Mouse (Mus musculus) natural killer cell, adult 2 months (primary cell): Measurements from ENCODE around the gene Mtg1.

Experiments
- DNase-seq, 2 experiments: peaks; one replicate each; pipeline ENCODE4 v3.0.0; 2022; ENCODE audit warnings: low spot score in 2 of 2

Mtg1 gene

DNA sequence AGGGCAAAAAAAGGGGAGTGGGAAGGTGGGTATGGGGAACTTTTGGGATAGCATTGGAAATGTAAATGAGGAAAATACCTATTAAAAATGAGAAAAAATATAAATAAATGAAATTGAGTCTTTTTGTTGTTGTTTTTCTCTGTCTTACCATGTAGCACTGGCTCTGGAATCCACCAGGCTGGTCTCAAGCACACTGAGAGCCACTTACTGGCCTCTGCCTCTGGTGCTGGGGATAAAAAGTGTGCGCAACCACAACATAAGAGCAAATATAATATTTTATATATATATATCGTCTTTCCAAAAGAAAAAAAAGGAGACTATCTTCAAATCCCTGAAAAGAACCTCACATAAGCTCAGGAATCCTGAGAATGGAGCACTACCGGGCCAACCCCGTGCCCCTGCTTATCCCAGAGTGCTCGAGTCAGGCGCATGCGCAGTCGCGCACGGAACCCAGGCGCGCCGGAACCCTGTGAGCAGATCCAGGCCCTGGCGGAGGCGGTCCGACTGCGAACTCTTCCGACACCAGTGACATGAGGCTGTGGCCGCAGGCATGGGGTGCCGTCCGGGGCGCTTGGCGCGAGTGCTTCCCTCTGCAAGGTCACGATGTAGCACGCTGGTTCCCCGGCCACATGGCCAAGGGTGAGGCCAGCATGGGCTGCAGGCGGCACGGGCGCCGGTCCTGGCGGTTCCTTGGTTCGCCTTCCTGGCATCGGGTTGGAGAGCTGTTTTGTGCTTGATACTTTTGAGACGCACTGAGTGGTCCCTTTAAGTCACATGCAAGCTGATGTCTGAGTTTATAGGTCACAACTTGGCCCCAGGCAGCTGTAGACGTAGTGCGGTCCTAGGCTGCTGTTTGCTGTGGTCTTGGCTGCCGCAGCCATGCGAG is at the start of gene Mtg1:
Gene Mtg1, plus strand, starts transcription at position 430 of the 886 bp plus-strand sequence.
- peak; percentile 95 to 96 for DNase-seq

DNA sequence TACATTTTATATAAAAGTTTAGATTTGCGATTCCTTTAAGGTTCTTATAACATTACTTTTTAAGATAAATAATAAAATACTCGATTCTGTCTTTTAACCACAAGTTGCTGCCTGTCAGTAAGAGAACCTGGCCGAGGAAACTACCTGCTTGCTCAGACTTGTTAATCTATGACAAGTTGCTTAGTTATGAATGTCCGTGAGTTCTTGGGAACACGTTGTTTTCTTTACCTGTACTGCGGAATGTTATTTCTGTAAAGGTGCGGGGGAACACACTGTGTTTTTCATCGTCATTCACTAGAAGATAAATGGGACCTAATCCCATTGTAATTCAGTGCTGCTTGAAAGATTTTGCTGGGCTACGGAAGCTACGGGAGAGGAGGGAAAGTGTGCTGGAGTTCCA is 46.8 kb upstream of the Mtg1 start:
- DNase-seq: no peak

DNA sequence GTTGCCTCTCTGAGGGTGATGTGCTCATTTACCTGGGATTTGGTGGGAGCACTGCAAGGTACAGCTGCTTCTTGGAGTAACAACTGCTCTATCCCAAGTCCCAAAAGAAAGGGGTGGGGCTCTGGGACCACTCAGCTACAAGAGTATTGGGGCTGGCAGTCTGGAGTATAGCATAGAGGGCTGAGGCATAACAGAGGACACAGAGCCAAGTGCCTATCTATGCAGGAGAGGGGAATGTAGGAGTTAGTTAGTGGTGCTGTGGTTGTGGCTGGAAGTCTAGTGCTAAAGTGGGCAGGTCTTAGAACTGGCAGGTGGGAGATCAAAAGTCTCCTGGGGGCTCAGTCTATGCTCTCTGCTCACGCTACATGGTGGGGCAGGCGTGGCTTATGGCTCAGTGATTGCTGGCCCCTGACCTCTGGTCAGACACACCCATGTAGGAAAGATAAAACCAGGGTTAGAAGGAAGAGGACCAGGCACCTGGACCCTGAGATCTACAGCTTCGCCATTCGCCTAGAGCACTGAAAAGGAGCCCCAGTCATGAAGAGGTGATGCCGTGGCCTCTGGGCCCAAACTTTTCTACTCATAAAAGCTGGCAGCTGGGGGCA is 44.3 kb upstream of the Mtg1 start, which contains the start of gene Prap1:
Gene Prap1, plus strand, starts transcription at position 472 of the 605 bp plus-strand sequence.
- DNase-seq: no peak

DNA sequence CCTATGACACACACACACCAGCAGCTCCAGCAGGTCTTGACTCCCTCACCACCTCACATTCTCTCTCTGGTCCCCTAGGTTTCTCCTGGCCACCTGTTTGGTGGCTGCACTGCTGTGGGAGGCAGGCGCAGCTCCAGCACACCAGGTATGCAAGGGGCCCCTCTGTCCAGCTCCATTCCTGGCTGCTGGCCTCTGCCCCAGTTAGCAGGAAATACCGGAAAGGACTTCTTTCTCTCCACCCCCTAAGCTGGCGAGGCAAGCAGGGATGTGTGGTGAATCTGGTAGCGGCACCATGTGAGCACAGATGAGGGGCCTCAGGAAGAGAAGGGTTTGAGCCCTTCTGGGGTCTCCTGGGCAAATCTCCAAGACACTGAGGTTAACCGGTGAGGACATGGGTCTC is 42.4 kb upstream of the Mtg1 start:
- DNase-seq: no peak

DNA sequence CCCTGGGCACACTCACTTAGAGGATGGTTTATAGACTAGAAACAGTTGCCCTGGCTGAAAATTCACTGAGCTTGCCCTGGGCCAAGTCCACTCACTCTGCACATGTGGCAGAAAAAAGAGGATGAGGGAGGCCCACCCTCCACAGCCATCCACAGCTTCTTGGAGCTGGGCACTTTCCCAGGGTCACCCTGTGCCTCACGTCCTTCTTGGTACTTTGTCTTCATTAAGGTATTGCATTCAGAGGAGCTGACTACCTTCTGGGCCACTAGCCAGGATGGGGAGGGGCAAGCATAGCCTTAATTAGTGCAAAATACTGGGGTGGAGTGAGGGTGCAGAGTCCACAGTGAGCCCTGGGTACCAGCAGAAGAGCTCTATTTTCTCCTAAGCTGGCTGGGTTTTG is 41.8 kb upstream of the Mtg1 start:
- DNase-seq: no peak

DNA sequence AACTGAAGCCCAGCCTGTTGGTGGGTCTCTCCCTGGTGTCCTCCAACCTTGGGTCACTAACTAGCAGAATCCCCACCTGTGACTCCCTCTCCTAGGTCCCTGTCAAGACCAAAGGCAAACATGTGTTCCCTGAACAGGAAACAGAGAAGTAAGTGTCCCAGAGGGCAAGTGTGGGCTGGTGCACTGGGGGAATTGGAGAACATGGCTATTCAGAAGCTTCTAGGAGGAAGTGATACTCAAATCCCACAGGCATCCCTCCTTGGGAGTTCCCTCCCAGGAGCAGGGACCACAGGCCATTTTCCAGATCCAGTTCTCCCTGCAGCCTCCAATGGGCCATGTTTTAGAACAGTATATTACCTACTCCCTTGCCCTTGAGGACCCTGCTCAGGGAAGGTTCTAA is 41.3 kb upstream of the Mtg1 start:
- no peak for DNase-seq

DNA sequence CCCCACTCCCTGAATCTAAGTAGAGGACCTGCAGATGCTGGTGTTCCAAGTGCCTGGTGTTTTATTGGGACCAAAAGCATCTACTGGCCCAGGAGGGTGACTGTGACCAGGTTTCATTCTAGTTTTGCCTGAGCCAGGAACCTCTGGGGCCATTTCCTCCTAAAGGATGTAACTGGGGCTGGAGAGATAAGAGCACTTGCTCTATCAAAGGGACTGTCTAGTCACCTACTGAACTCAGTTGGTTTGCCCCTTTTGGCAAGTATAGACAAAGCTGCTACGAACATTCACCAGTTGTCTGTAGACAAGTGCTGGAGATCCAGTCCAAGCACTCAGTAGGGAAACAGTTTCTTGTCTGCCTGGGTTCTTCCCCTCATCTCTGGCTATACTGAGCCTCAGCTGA is 38.9 kb upstream of the Mtg1 start:
- no peak for DNase-seq

DNA sequence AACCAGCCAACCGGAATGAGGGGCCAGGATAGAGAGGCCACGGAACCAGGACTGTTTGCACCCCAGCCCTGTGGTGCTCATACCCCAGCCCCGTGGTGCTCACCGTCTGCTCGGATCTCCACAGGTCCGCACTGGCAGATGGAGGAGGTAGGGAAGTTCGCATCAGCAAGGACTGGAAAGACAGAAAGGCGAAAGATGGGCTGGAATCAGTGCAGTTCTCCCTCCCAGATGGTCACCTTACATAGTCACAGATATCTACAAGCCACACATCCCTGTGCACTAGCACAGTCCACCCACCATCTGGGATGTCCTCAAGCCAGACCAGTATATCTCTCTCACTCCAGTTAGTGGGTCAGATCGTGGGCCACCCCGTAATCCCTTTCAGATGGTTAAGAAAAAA is 35.9 kb upstream of the Mtg1 start:
- no peak for DNase-seq

DNA sequence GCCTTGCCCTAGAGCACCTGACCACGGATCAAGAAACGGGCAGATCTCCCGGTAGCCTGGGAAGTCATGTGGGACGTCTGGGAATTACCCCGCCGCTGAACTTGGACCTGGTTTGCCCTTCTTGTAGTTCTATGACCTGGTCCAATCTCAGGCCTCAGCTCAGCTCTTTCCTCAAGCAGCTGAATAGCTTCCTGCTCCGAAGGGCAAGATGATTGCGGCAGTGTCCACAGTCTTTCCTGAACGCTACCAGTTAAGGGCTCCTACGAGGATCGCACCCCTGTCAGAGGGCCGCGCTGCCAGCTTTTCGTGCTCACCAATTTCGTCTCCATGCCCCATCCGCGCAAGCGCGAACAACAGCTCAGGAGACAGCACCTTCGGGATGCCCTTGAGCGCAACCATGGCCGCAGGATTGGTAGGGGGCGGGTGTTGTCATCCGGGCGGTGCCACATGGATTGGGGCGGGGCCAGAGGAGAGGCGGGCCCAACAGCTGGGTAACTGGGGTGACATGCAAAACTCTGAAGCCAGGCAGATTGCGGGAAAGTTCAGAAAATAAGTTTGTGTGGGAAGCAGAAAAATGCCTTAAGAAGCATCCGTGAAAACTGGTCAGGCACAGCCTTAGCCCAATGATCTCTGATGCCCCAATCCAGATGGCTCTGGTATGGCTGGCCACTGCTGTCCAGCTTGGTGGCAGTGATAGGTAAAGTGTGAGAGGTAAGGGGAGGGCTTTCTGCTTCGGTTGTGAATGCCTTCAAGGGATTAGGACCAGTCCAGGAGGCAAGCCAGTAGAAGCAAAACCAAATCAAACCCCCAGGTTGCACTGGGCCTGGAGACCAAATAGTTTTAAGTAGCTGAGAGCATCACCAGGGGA is 35.1 kb upstream of the Mtg1 start, which contains the start of gene Fuom:
Gene Fuom, minus strand, starts transcription at position 449 of the 868 bp plus-strand sequence.
- DNase-seq: peak; percentile 57 to 78

DNA sequence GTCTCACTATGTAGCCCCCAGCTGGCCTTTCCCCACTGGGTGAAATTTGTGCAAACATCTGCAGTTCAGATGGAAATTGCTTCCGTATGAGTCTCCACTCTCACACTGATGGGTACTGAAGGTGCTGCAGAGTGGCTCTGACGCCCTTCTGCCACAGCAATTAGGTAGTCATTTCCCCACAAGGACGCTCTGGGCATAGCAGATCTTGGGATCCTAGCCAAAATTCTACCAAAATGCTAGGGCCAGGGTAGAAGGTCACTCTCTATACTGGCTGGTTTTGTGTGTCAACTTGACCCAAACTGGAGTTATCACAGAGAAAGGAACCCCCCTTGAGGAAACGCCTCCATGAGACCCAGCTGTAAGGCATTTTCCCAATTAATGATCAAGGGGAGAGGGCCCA is 33.4 kb upstream of the Mtg1 start:
- no peak for DNase-seq

DNA sequence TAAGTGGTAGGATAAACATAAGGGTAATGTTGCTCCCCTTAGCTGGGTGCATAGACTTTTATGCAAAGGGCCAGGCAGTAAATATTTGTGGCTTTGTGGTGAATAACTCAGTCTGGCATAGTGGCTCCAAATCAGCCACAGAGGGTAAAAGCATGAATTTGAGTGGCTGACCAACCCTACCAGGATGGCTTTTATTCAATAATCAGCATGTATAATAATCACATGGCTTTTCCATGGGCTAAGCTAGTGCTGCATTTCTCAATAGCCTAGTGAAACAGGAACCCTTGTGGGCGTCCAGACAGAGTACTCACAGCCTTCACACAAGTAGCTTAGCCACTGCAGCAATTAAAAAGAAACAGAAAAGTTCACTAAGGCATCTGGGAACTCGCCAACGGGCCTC is 25.4 kb upstream of the Mtg1 start:
- no peak for DNase-seq

DNA sequence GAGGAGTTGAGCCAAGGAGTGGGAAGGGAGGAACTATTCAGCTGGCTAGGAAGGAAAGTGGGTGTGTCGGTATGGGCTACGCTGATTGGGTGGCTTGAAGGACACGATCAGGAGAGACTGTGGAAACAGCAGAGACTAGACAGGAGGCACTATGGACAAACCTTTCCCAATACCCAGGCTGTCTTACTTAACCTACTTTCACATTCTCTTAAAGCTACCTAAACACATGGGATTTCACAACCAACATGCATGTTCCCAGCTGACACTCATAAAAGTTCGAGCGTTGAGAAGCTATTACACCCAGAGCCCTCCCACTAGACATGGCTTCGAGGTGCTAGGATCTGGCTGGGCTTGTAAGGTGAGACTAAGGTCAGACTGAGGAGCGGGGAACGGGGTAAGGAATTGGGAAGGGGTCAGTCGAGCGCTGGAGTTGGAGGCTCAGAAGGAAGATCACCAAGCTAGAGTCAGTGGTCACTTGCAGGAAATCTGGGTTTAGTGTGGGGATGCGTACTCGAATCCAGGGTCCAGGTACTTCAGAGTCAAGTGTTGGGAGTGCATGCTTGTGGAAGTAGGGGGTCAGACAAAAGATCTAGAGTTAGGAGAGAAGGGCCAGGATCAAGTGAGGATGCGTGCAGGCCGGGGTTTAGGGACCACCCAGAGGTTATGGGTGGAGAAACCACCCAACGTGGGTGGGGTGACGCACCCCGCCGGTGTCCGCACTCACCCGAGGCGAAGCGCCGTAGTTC is 21.6 kb upstream of the Mtg1 start, which contains the start of gene Paox:
Gene Paox, plus strand, starts transcription at position 217 of the 746 bp plus-strand sequence.
- no peak for DNase-seq

DNA sequence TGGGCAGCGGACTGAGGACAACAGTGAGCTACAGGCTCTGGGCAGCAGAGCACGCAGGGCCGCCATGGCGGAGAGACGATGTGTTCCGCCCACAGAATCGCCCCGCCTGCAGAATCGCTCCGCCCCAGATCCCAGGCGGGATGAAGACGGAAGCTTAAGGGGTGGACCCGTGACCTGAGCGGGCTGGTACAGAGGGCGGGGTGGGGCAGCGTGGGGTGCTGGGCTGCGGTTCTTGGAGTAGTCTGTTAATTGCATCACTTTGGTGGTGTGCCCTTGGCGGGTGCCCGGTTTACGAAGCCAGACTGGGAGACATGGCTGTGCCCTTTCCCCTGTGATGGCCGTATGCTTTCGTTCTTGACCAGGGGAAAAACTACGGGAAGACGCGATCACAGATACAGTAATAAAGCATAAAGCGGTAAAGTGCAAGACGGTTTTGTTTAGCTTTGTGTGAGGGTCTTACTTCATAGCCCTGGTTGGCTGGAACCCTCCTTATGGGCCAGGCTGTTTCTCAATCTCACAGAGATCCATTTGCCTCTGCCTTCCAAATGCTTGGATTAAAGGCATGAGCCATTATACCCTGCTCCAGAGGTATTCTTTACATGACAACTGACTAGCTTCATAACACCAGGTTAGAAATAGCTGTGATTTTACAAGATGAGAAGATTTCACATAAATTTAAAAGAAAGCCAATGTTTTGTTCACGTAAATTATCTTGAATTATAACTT is 20.9 kb upstream of the Mtg1 start, which contains the start of gene Echs1:
Gene Echs1, minus strand, starts transcription at position 148 of the 726 bp plus-strand sequence.
- peak; percentile 86 to 88 for DNase-seq

DNA sequence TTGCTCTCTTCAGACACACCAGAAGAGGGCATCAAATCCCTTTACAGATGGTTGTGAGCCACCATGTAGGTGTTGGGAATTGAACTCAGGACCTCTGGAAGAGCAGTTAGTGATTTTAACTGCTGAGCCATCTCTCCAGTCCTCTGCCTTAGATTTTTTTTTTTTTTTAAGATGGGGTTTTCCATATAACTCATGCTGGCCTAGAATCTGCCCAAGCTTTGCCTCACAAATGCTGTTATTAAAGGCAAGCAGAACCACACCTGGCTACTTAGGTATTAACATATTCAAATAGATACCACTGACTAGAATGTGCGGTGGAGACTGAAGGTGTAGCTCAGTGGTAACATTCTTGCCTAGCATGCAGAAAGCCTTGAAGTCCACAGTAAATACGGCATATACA is 16.9 kb upstream of the Mtg1 start:
- DNase-seq: no peak

DNA sequence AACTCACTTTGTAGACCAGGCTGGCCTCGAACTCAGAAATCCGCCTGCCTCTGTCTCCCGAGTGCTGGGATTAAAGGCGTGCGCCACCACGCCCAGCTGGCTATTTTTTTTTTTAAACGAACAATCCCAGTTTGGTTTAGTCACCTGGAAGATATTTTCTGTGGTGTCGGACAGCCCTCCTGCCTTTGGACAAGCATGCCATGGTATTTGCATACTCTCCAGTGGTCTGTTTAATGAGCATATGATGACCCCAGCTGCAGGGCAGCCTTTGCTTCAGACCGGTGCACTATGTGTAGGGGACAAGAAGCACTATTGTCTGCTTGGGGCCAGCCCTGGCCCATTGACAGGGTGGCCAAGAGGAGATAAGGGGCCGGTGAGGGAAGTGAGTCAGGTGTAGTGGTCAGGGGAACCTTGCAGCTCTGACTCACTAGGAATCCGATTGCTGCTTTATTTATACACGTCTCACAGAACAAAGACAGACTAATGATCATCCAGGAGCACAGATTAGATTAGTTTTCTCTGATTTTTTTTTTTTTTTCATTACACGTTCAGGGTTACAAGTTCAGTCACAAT is 15.9 kb upstream of the Mtg1 start:
- DNase-seq: no peak

DNA sequence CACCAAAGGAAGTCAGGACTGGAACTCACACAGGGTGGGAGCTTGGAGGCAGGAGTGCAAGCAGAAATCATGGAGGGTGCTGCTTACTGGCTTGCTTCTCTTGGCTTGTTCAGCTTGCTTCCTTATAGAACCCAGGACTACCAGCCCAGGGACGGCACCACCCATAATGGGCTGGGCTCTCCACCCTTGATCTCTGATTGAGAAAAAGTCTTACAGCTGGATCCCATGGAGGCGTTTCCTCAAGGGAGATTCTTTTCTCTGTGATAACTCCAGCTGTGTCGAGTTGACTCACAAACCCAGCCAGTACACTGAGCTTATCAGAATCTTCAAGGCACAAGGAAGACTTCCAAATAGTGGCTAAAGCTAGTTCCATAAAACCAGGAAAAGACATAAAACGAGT is 14.6 kb upstream of the Mtg1 start:
- no peak for DNase-seq

DNA sequence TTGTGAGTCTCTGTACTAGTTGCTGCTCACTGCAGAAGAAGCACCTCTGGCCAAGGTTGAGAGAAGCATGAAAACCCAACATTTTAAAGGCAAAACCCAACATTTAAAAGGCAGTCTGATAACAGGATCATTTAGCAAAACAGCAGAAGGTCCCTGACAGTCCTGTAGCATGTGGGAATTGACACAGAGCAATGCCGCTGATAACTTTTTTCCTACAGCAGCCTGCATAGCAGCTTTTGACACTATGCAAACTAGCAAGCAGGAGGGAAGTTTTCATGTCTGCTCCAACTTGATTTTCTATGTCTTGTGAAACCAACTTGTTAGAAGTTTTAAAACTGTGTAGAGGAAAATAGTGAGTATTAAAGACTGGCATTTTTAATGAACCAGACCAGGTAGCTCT is 13.0 kb upstream of the Mtg1 start:
- no peak for DNase-seq

DNA sequence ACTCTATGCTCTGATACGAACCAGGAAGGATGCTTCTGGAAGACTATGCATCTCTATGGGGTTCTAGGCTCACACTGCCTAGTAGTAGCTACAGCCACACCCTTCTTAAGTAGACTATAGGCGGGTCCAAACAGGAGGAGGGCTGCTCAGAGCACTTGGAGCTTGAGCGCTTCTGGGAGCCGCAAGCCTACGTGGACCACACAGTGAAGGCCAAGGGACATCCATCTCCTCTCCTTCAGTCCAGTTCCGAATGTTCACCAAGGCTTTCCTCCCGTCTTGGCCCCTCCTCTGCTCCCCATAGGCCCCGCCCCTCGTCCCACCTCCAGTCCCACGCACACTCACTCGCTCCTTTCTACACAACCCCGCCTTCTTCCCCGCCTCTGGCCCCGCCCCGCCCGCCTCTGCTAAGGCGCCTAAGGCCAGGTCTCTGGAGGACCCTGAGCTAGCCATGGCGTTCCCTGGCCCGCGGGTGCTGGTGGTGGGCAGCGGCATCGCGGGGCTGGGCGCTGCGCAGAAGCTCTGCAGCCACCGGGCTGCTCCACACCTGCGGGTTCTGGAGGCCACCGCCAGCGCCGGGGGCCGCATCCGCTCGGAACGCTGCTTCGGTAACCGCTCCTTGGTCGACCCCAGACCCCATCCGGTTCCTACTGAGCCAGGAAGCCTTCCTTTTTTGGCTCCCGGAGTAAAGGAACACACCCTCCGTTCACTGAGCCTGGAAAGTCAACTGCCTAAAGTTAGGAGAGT is 11.9 kb upstream of the Mtg1 start:
- DNase-seq: peak; percentile 81 to 89

DNA sequence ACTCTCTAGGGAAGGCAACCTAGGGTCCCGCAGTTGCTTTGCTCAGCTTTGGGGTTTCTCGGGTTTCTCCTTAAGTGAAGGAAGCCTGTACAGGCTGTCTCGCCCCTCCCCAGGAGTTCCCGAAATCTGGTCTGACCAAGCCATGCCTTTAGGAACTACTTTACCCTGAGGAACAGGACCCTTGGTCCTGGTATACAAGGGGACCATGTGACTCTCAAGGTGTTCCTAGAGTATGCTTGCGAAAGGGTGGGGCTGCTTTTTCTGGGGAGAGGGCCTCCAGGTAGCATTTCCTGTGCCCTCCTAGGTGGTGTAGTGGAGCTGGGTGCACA is 11.4 kb upstream of the Mtg1 start:
- no peak for DNase-seq

DNA sequence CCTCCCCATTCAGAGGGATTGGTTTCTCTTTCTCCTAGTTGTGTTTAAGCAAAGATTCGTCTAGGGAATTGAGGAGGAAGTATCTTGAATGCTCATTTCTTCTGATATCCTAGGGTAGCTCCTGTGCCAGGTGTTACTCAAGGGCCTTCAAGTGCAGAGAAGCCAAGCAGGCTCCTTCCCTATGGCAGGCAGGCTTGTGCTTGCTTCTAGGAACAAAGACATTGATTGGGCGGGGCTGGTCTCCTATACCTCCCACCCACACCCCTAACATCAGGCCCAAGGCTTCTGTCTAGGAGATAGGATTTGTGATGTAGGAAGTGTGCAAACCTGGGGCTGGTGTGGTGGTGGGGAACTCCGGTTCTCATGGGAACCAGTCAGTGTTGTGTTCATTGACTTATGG is 10.4 kb upstream of the Mtg1 start:
- DNase-seq: no peak
